Mouse (Mus musculus) heart, embryonic 12.5 days (tissue): ENCODE results near the gene Rhbdl2. TPM values are rescaled to one million over a fixed set of nuclear protein-coding genes. Genes with fewer than 3 reads are reported as not detected.

Experiments used
- ATAC-seq: fragments of 200-750 bp; cut with Nextera tagmentation; 2 replicates; pipeline ENCODE4 v1.8.0; 2017; ENCODE audit warnings: moderate TSS enrichment, moderate library complexity; ENCODE audit not compliant: insufficient number of reproducible peaks, low FRiP score
- H3K27ac ChIP-seq: fragments of 300-500 bp; sonication (generic); 2 replicates; pipeline ENCODE4 v1.5.1; 2016; ENCODE audit warnings: mild to moderate bottlenecking, moderate library complexity; ENCODE audit not compliant: poor library complexity, severe bottlenecking
- H3K27me3 ChIP-seq: fragments of 300-500 bp; sonication (generic); replicated peaks from 2 replicates; pipeline ENCODE4 v1.6.1; 2016; ENCODE audit warnings: mild to moderate bottlenecking, moderate library complexity
- H3K36me3 ChIP-seq: fragments of 300-500 bp; sonication (generic); 2 replicates; pipeline ENCODE4 v1.6.1; 2016; ENCODE audit warnings: mild to moderate bottlenecking, moderate library complexity
- H3K4me1 ChIP-seq: fragments of 300-500 bp; sonication (generic); replicated peaks from 2 replicates; pipeline ENCODE4 v1.6.1; 2016; ENCODE audit warnings: mild to moderate bottlenecking
- H3K4me2 ChIP-seq: fragments of 300-500 bp; sonication (generic); 2 replicates; pipeline ENCODE4 v1.6.1; 2016; ENCODE audit warnings: mild to moderate bottlenecking, moderate library complexity
- H3K4me3 ChIP-seq: fragments of 300-500 bp; sonication (generic); 2 replicates; pipeline ENCODE4 v1.5.1; 2016; ENCODE audit warnings: mild to moderate bottlenecking
- H3K9ac ChIP-seq: fragments of 300-500 bp; sonication (generic); 2 replicates; pipeline ENCODE4 v1.6.1; 2016; ENCODE audit warnings: mild to moderate bottlenecking, moderate library complexity
- H3K9me3 ChIP-seq: fragments of 300-500 bp; sonication (generic); replicated peaks from 2 replicates; pipeline ENCODE4 v1.6.1; 2016; ENCODE audit warnings: mild to moderate bottlenecking, moderate library complexity
- WGBS: fragments of 180-500 bp; shearing (Covaris S2); methylation state at CpG from one replicate; pipeline ENCODE4 v1.1.7; 2016; 5-methylcytosine and 5-hydroxymethylcytosine counted together
- polyA plus RNA-seq: library from polyadenylated mRNA; unstranded; fragments of >200 nt; fragmentation: Nextera tagmentation; extraction: Ambion mirVana; gene quantifications from 2 replicates; pipeline ENCODE4 v1.2.1, GENCODE M21; 2016

Gene Rhbdl2
- polyA plus RNA-seq, 1 experiment from 2014 or later: 2.2 TPM

DNA sequence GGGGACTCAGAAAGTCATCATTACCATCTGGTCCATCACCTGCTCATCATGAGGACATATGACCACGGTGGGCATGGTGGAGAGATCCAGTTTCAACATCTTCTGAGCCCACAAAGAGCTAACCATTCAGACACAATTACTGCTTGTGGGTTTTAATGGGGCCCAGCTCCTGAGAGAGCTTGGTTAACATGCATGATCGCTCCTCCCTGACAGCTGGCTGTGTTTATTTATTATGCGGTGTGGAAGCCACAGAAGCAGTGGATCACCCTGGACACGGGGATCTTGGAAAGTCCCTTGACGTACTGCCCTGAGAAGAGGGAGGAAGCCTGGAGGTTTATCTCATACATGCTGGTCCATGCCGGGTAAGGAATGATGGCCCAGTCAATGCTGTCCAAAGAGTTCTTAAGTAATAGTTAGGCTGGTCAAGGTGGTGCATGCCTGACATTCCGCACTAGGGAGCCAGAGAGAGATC lies 26.4 kb downstream of the Rhbdl2 start:
- Histone ChIP-seq H3K27me3 (no peaks in the 10 kb centered on the region), H3K36me3 (no peaks in the 10 kb centered on the region), H3K4me2 (no peak overlapping the region), H3K4me1 (peaks cover 15% of the 10 kb centered on the region), H3K4me3 (no peak overlapping the region), H3K9me3 (no peaks in the 10 kb centered on the region), H3K9ac (no peak overlapping the region), H3K27ac (no peak overlapping the region)
- WGBS: 64% methylated on average over 7 of the region's 7 CpGs
- no peak for ATAC-seq

- Histone ChIP-seq H3K9ac (no peak overlapping the region), H3K9me3 (no peaks in the 10 kb centered on the region), H3K36me3 (no peaks in the 10 kb centered on the region), H3K27me3 (no peaks in the 10 kb centered on the region), H3K4me2 (no peak overlapping the region), H3K4me1 (no peaks in the 10 kb centered on the region), H3K27ac (no peak overlapping the region), H3K4me3 (no peak overlapping the region)
- WGBS: 42% methylated on average over 4 of the region's 4 CpGs
- ATAC-seq: no peak
Observed at GRCm38 (mm10) chr4:123819093-123819610, 31.5 kb downstream of the Rhbdl2 start.

DNA sequence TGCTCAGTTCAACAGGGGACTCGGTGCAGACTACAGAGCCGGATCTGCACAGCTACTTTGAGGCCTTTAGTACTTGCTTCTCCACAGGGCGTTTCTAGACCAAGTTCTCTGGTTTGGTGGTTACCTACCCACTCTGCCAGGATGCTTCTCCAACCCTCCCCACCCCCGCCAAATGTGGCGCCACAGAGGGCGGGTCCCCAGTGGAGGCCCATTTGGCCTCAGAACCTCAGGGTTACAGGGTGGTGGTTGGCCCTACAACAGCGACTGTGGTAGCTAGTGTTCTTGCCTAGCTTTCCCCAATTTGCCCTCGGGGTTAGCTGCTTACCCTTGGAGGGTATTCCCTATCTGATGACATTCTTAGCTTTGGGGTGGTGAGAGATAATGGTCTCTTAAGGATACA lies 54.5 kb downstream of the Rhbdl2 start:
- no peak for ATAC-seq
- peaks cover 4% of the 10 kb centered on the region; the same call in 1 of the 2 replicates for H3K9me3 ChIP-seq
- WGBS: 78% methylated on average over 8 of the region's 8 CpGs

DNA sequence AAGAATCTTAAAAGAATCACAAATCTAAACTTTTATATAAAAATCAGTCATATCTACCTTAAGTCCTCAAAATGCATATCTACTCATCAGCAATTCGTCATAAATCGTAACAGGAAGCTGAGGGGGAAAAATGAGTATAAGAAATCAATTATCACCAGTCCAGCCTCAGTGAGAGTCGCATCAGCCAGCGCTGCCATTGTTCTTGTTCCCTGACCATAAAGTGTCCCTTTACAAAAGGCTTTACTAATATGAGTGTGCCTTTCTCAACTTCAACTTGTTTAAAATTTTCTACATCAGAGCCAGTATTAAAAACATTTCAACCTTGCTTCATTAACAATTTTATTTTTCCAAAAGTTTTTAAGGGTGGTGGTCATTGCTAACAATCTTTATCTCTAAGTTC lies 69.2 kb downstream of the Rhbdl2 start:
- Histone ChIP-seq H3K9ac (no peak overlapping the region), H3K27me3 (no peaks in the 10 kb centered on the region), H3K27ac (no peak overlapping the region), H3K4me2 (no peak overlapping the region), H3K4me1 (no peaks in the 10 kb centered on the region), H3K4me3 (no peak overlapping the region), H3K9me3 (no peaks in the 10 kb centered on the region), H3K36me3 (no peaks in the 10 kb centered on the region)
- no peak for ATAC-seq
- 78% methylated on average over 4 of the region's 4 CpGs for WGBS

More for the DNA sequence above, 54.5 kb downstream of the Rhbdl2 start:
- no peak overlapping the region for H3K4me2 ChIP-seq
- no peak overlapping the region for H3K27ac ChIP-seq
- H3K4me1 ChIP-seq: no peaks in the 10 kb centered on the region
- H3K36me3 ChIP-seq: no peaks in the 10 kb centered on the region
- H3K9ac ChIP-seq: no peak overlapping the region
- H3K4me3 ChIP-seq: no peak overlapping the region
- H3K27me3 ChIP-seq: no peaks in the 10 kb centered on the region

- Histone ChIP-seq H3K9ac (no peak overlapping the region), H3K9me3 (no peaks in the 10 kb centered on the region), H3K4me2 (no peak overlapping the region), H3K27me3 (no peaks in the 10 kb centered on the region), H3K27ac (no peak overlapping the region), H3K4me3 (no peak overlapping the region), H3K4me1 (no peaks in the 10 kb centered on the region), H3K36me3 (no peaks in the 10 kb centered on the region)
- ATAC-seq: no peak
- WGBS: 79% methylated on average over 7 of the region's 7 CpGs
Observed at GRCm38 (mm10) chr4:123858090-123858489, 70.4 kb downstream of the Rhbdl2 start.

DNA sequence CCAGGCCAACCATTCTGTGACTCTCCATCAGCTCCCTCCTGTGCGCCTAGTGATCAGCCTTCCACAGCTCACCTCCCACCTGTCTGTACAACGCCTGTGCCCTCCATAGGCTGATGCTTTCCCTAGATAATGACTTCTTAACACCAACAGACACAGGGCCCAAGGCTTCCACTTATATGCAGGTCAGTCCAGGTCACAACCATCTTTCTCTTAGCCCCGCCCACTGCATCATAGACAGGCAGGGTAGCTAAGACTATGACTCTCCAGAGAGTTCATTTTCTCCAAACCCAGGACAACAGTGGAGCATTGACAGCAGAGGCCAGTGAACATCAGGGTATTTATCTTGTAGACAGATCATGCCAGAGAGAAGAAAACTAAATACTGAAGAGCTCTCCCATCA lies 71.7 kb downstream of the Rhbdl2 start, which contains the start of gene 4933427I04Rik:
Gene 4933427I04Rik, plus strand, starts transcription at position 301 of the 400 bp plus-strand sequence.
- Histone ChIP-seq H3K9me3 (no peaks in the 10 kb centered on the region), H3K4me3 (no peak within 1 kb of the TSS), H3K4me1 (no peaks in the 10 kb centered on the region), H3K9ac (no peak within 1 kb of the TSS), H3K4me2 (no peak within 1 kb of the TSS), H3K27ac (no peak within 1 kb of the TSS), H3K36me3 (no peaks in the 10 kb centered on the region), H3K27me3 (no peaks in the 10 kb centered on the region)
- no peak for ATAC-seq
- 76% methylated on average over 3 of the region's 3 CpGs for WGBS

- 43% methylated on average over 2 of the region's 2 CpGs for WGBS
- H3K9me3 ChIP-seq: no peaks in the 10 kb centered on the region
- no peak overlapping the region for H3K4me2 ChIP-seq
- H3K36me3 ChIP-seq: no peaks in the 10 kb centered on the region
- no peaks in the 10 kb centered on the region for H3K4me1 ChIP-seq
- H3K27ac ChIP-seq: no peak overlapping the region
- ATAC-seq: no peak
- no peaks in the 10 kb centered on the region for H3K27me3 ChIP-seq
- H3K4me3 ChIP-seq: no peak overlapping the region
- H3K9ac ChIP-seq: no peak overlapping the region
Observed at GRCm38 (mm10) chr4:123859803-123860202, 72.1 kb downstream of the Rhbdl2 start.

- WGBS: 69% methylated on average over 5 of the region's 5 CpGs
- Histone ChIP-seq H3K27ac (no peak overlapping the region), H3K36me3 (no peaks in the 10 kb centered on the region), H3K27me3 (no peaks in the 10 kb centered on the region), H3K9me3 (no peaks in the 10 kb centered on the region), H3K4me2 (no peak overlapping the region), H3K4me3 (no peak overlapping the region), H3K4me1 (no peaks in the 10 kb centered on the region), H3K9ac (no peak overlapping the region)
- no peak for ATAC-seq
Observed at GRCm38 (mm10) chr4:123860621-123861020, 72.9 kb downstream of the Rhbdl2 start.

Other genes starting within 250 kb of the Rhbdl2 start
- gene Macf1, start 103.5 kb upstream of the Rhbdl2 start, polyA plus RNA-seq: 69.9 and 79.4 TPM in 2 replicates
- gene Ndufs5, start 69.7 kb upstream of the Rhbdl2 start, polyA plus RNA-seq: 484 and 498 TPM in 2 replicates
- gene Akirin1, start 37.5 kb upstream of the Rhbdl2 start, polyA plus RNA-seq: 65.6 TPM in 2 replicates
- not detected in 2 replicates for gene 4933427I04Rik, start 71.8 kb downstream of the Rhbdl2 start, polyA plus RNA-seq
- 65.6 and 69.9 TPM in 2 replicates for gene Mycbp, start 117.0 kb downstream of the Rhbdl2 start, polyA plus RNA-seq
- 47.8 and 50.1 TPM in 2 replicates for gene Rragc, start 129.6 kb downstream of the Rhbdl2 start, polyA plus RNA-seq
- not detected in 2 replicates for gene 4930535I16Rik, start 130.1 kb downstream of the Rhbdl2 start, polyA plus RNA-seq